Mouse (Mus musculus) layer of hippocampus, postnatal 14 days (tissue): ENCODE data around the gene Pex13. TPM values are rescaled to one million over a fixed set of nuclear protein-coding genes. Genes with fewer than 3 reads are reported as not detected.
"Not testable (repeated sequence)": the region's sequence is repeated elsewhere in the genome, so short reads cannot be mapped to it uniquely, and the experiment has no call there.

ENCODE experiments used
- DNase-seq, 2 experiments: peaks; one replicate each; pipeline ENCODE4 v3.0.0; 2021 to 2022; ENCODE audit warnings: low spot score in 2 of 2, mixed read lengths in 1 of 2
- total RNA-seq, 2 experiments: library from RNA; stranded (reverse); gene quantifications; 2 replicates each; pipeline ENCODE4 v1.2.3; 2021

The Pex13 gene
- total RNA-seq, 2 experiments from 2014 or later = 20.5 to 24.5 TPM

- DNase-seq = no peak
Observed at GRCm38 (mm10) chr11:23653666-23654065, 12.1 kb downstream of the Pex13 start.

- no peak for DNase-seq
Observed at GRCm38 (mm10) chr11:23647835-23648234, 17.9 kb downstream of the Pex13 start.

- DNase-seq = no peak
Observed at GRCm38 (mm10) chr11:23647431-23647830, 18.3 kb downstream of the Pex13 start.

GRCm38 (mm10) chr11:23634573-23634972 is 31.2 kb downstream of the Pex13 start:
- DNase-seq = no peak

- no peak for DNase-seq
Observed at GRCm38 (mm10) chr11:23633879-23634215, 31.9 kb downstream of the Pex13 start.

GRCm38 (mm10) chr11:23632945-23633878 is 32.5 kb downstream of the Pex13 start, which contains the start of gene 0610010F05Rik:
Gene 0610010F05Rik (minus strand): TSS chr11:23633639.
- peak; percentile 74 to 80 for DNase-seq

GRCm38 (mm10) chr11:23630664-23631063 is 35.1 kb downstream of the Pex13 start:
- DNase-seq = no peak

- no peak for DNase-seq
Observed at GRCm38 (mm10) chr11:23618995-23619394, 46.8 kb downstream of the Pex13 start.

GRCm38 (mm10) chr11:23614546-23614945 is 51.2 kb downstream of the Pex13 start:
- DNase-seq = no peak

- DNase-seq = not testable (repeated sequence)
Observed at GRCm38 (mm10) chr11:23607291-23607690, 58.5 kb downstream of the Pex13 start.

Other genes with a start within 250 kb of the Pex13 start
- 10 to 100 TPM; 49.5 to 55.4 TPM for gene Ahsa2, start 167.9 kb downstream of the Pex13 start, total RNA-seq
- gene 1700093K21Rik, start 144.8 kb downstream of the Pex13 start, total RNA-seq = not detected
- gene 0610010F05Rik, start 32.3 kb downstream of the Pex13 start, total RNA-seq = 10 to 100 TPM; 43.5 to 55.9 TPM
- gene Pus10, start 285 bp downstream of the Pex13 start, total RNA-seq = 10 to 100 TPM; 12.2 to 19.5 TPM
- 1 to 10 TPM; 3.5 to 4.2 TPM for gene Rel, start 105.0 kb upstream of the Pex13 start, total RNA-seq
- 10 to 100 TPM; 18.4 to 19.0 TPM for gene Papolg, start 229.3 kb upstream of the Pex13 start, total RNA-seq